Mouse (Mus musculus): Measurements from ENCODE around the gene BC100530. TPM values are rescaled to one million over a fixed set of nuclear protein-coding genes. Genes with fewer than 3 reads are reported as not detected.

BC100530 gene
- 4.3 and 18.5 TPM in 2 replicates for polyA plus RNA-seq (2015; fragmentation: Nextera tagmentation; extraction: Ambion mirVana)

GRCm38 (mm10) chr16:36367648-36368047 is at the start of gene BC100530:
BC100530 (minus strand) TSS chr16:36367748.

GRCm38 (mm10) chr16:36408357-36408756 is 40.8 kb upstream of the BC100530 start, which contains the start of gene Stfa2:
Stfa2 (minus strand) TSS chr16:36408457.

GRCm38 (mm10) chr16:36334232-36334631 is 33.3 kb downstream of the BC100530 start, which contains the start of gene BC117090:
BC117090 (minus strand) TSS chr16:36334332.

Other genes with a start within 250 kb of the BC100530 start
- 1.3 and 1.4 TPM in 2 replicates for gene Csta1, start 236.5 kb downstream of the BC100530 start, polyA plus RNA-seq (2015; fragmentation: Nextera tagmentation; extraction: Ambion mirVana)
- 0.47 and 7.8 TPM in 2 replicates for gene Stfa2l1, start 210.9 kb downstream of the BC100530 start, polyA plus RNA-seq (2015; fragmentation: Nextera tagmentation; extraction: Ambion mirVana)
- gene Gm5483, start 183.5 kb downstream of the BC100530 start, polyA plus RNA-seq (2015; fragmentation: Nextera tagmentation; extraction: Ambion mirVana) = 4.8 and 21.3 TPM in 2 replicates
- gene Gm5416, start 157.3 kb downstream of the BC100530 start, polyA plus RNA-seq (2015; fragmentation: Nextera tagmentation; extraction: Ambion mirVana) = 3.4 TPM in 1 of 2 replicates, not detected in the other
- 3.6 and 37.1 TPM in 2 replicates for gene 2010005H15Rik, start 146.3 kb downstream of the BC100530 start, polyA plus RNA-seq (2015; fragmentation: Nextera tagmentation; extraction: Ambion mirVana)
- gene Stfa1, start 90.8 kb downstream of the BC100530 start, polyA plus RNA-seq (2015; fragmentation: Nextera tagmentation; extraction: Ambion mirVana) = 5.1 and 29.0 TPM in 2 replicates
- not detected in 2 replicates for gene BC117090, start 33.4 kb downstream of the BC100530 start, polyA plus RNA-seq (2015; fragmentation: Nextera tagmentation; extraction: Ambion mirVana)
- gene Stfa2, start 40.7 kb upstream of the BC100530 start, polyA plus RNA-seq (2015; fragmentation: Nextera tagmentation; extraction: Ambion mirVana) = 1.3 and 12.5 TPM in 2 replicates
- gene Stfa3, start 87.6 kb upstream of the BC100530 start, polyA plus RNA-seq (2015; fragmentation: Nextera tagmentation; extraction: Ambion mirVana) = 1.9 and 21.6 TPM in 2 replicates
- not detected in 2 replicates for gene Casr, start 194.4 kb upstream of the BC100530 start, polyA plus RNA-seq (2015; fragmentation: Nextera tagmentation; extraction: Ambion mirVana)